Mouse (Mus musculus): ENCODE measurements at regions not wholly inside any gene's neighbourhood (a gene's known extent, or its start where the extent isn't known, plus 50 kb on each side); places are given as distances from the start of the nearest gene placed in this dataset.

- TF ChIP-seq CTCF (IDR thresholded peaks at IDR 0.05; ENCODE audit: low read depth, low read length) (no peak), POLR2A (IDR thresholded peaks at IDR 0.05; ENCODE audit: extremely low read depth, insufficient read depth, low read length) (no peak)
Measured at GRCm38 (mm10) chr2:78988224-78988623, 120.3 kb downstream of the Ube2e3 start.
